Mouse (Mus musculus) midbrain, embryonic 13.5 days (tissue): ENCODE measurements around the gene Tekt1. TPM values are rescaled to one million over a fixed set of nuclear protein-coding genes. Genes with fewer than 3 reads are reported as not detected.

ENCODE experiments used
- ATAC-seq: fragments of 200-750 bp; cut with Nextera tagmentation; 2 replicates; pipeline ENCODE4 v1.8.0; 2017; ENCODE audit warnings: mild to moderate bottlenecking, moderate TSS enrichment, moderate library complexity
- H3K27ac ChIP-seq: fragments of 300-500 bp; sonication (generic); 2 replicates; pipeline ENCODE4 v1.5.1; 2015; ENCODE audit warnings: inconsistent platforms, mild to moderate bottlenecking, moderate library complexity
- H3K27me3 ChIP-seq: fragments of 300-500 bp; sonication (generic); 2 replicates; pipeline ENCODE4 v1.6.1; 2015; ENCODE audit warnings: mild to moderate bottlenecking, inconsistent platforms
- H3K36me3 ChIP-seq: fragments of 300-500 bp; sonication (generic); 2 replicates; pipeline ENCODE4 v1.6.1; 2015; ENCODE audit warnings: mild to moderate bottlenecking, inconsistent platforms
- H3K4me1 ChIP-seq: fragments of 300-500 bp; sonication (generic); replicated peaks from 2 replicates; pipeline ENCODE4 v1.6.1; 2015; ENCODE audit warnings: inconsistent platforms
- H3K4me2 ChIP-seq: fragments of 300-500 bp; sonication (generic); replicated peaks from 2 replicates; pipeline ENCODE4 v1.6.1; 2015; ENCODE audit warnings: moderate library complexity, mild to moderate bottlenecking, inconsistent platforms
- H3K4me3 ChIP-seq: fragments of 300-500 bp; sonication (generic); replicated peaks from 2 replicates; pipeline ENCODE4 v1.5.1; 2015; ENCODE audit warnings: mild to moderate bottlenecking, inconsistent platforms
- H3K9ac ChIP-seq: fragments of 300-500 bp; sonication (generic); replicated peaks from 2 replicates; pipeline ENCODE4 v1.6.1; 2015; ENCODE audit warnings: mild to moderate bottlenecking, inconsistent platforms
- H3K9me3 ChIP-seq: fragments of 300-500 bp; sonication (generic); 2 replicates; pipeline ENCODE4 v1.6.1; 2016; ENCODE audit warnings: mild to moderate bottlenecking, inconsistent platforms
- WGBS: fragments of 180-500 bp; shearing (Covaris S2); methylation state at CpG from one replicate; pipeline ENCODE4 v1.1.7; 2015; 5-methylcytosine and 5-hydroxymethylcytosine counted together
- polyA plus RNA-seq: library from polyadenylated mRNA; unstranded; fragments of >200 nt; fragmentation: Nextera tagmentation; extraction: Ambion mirVana; gene quantifications from 2 replicates; pipeline ENCODE4 v1.2.1, GENCODE M21; 2015

The Tekt1 gene
- polyA plus RNA-seq, 1 experiment from 2014 or later = 6.8 TPM

- H3K27me3 ChIP-seq = no peaks in the 10 kb centered on the region
- H3K4me1 ChIP-seq = no peaks in the 10 kb centered on the region
- no peaks in the 10 kb centered on the region for H3K9me3 ChIP-seq
- no peak overlapping the region for H3K4me3 ChIP-seq
- WGBS = 84% methylated on average over 5 of the region's 5 CpGs
- H3K27ac ChIP-seq = no peak overlapping the region
- no peaks in the 10 kb centered on the region for H3K36me3 ChIP-seq
- H3K4me2 ChIP-seq = no peak overlapping the region
- no peak overlapping the region for H3K9ac ChIP-seq
- no peak for ATAC-seq
Observed at GRCm38 (mm10) chr11:72402017-72402416, 39.8 kb upstream of the Tekt1 start.

GRCm38 (mm10) chr11:72401068-72401467 is 38.8 kb upstream of the Tekt1 start:
- Histone ChIP-seq H3K9ac (no peak overlapping the region), H3K4me1 (no peaks in the 10 kb centered on the region), H3K36me3 (no peaks in the 10 kb centered on the region), H3K4me3 (no peak overlapping the region), H3K9me3 (no peaks in the 10 kb centered on the region), H3K27me3 (no peaks in the 10 kb centered on the region), H3K4me2 (no peak overlapping the region), H3K27ac (no peak overlapping the region)
- ATAC-seq = no peak
- 87% methylated on average over 12 of the region's 12 CpGs for WGBS

DNA sequence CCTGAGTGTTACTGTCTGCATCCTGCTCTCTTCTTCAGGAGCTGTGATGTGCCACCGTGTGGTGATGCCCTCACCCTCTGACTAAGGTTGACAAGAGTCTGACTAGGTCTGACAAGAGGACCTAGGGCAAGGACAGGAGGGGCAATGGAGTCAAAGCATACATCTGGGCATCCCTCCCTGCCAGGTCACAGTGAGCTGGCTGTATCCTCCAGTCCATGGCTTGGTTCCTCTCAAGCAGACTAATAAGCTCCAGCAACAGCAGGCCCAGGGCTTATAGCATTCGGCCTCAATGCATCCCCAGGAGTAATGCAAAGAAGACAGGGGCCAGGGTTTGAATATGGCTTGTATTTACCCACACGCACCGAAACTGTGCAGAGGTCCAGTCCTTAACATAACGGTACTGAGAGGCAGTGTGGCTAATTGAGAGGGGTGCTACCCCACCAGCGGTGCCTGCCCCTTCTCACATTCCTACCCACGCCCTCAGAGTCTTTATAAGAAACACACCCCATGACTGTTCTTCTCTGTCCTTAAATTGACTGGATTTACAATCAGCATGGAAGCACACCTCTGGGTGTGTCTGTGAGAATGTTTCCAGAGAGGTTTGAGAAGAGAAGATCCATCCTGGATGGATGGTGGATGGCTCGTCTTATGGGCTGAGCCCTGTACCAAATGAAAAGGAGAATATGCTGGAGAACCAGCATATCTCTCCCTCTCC is 35.7 kb upstream of the Tekt1 start:
- Histone ChIP-seq H3K27ac (no peak overlapping the region), H3K27me3 (no peaks in the 10 kb centered on the region), H3K4me2 (no peak overlapping the region), H3K4me3 (no peak overlapping the region), H3K4me1 (0 out of 2 replicates have a peak, but pooled peaks cover 3% of the 10 kb centered on the region), H3K36me3 (no peaks in the 10 kb centered on the region), H3K9me3 (no peaks in the 10 kb centered on the region), H3K9ac (no peak overlapping the region)
- WGBS = 87% methylated on average over 8 of the region's 8 CpGs
- ATAC-seq = no peak

DNA sequence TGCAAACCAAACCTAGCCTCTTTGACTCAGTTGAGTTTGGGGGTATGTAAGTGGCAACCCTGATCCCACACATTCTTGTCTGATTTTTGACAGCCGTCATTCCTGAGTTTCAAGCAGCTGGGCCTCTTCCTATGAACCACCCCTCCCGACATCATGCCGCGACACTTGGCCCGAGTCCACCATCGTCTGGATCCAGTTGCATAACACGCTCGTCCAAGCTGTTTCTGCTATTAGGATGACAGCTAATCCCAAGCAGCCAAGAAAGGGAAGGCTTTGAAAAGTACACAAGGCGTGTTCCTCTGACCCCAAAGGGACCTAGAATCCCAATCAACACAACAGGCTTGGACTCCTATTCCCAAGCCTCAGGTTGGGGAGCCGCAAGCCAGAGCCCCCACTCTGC is 34.8 kb upstream of the Tekt1 start:
- Histone ChIP-seq H3K27me3 (no peaks in the 10 kb centered on the region), H3K27ac (no peak overlapping the region), H3K4me2 (no peak overlapping the region), H3K4me3 (no peak overlapping the region), H3K9me3 (no peaks in the 10 kb centered on the region), H3K9ac (no peak overlapping the region), H3K36me3 (no peaks in the 10 kb centered on the region), H3K4me1 (0 out of 2 replicates have a peak, but pooled peaks cover 3% of the 10 kb centered on the region)
- ATAC-seq = no peak
- 86% methylated on average over 10 of the region's 10 CpGs for WGBS

GRCm38 (mm10) chr11:72396621-72397020 is 34.4 kb upstream of the Tekt1 start:
- no peak overlapping the region for H3K4me2 ChIP-seq
- no peak overlapping the region for H3K9ac ChIP-seq
- no peak for ATAC-seq
- H3K36me3 ChIP-seq = no peaks in the 10 kb centered on the region
- 0 out of 2 replicates have a peak, but pooled peaks cover 3% of the 10 kb centered on the region for H3K4me1 ChIP-seq
- no peak overlapping the region for H3K27ac ChIP-seq
- no peak overlapping the region for H3K4me3 ChIP-seq
- no peaks in the 10 kb centered on the region for H3K9me3 ChIP-seq
- 92% methylated on average over 7 of the region's 7 CpGs for WGBS
- no peaks in the 10 kb centered on the region for H3K27me3 ChIP-seq

- no peak for ATAC-seq
- no peak overlapping the region for H3K9ac ChIP-seq
- H3K4me3 ChIP-seq = no peak overlapping the region
- H3K27ac ChIP-seq = no peak overlapping the region
- H3K4me1 ChIP-seq = 0 out of 2 replicates have a peak, but pooled peaks cover 3% of the 10 kb centered on the region
- WGBS = 91% methylated on average over 6 of the region's 6 CpGs
- H3K27me3 ChIP-seq = no peaks in the 10 kb centered on the region
- H3K4me2 ChIP-seq = no peak overlapping the region
- no peaks in the 10 kb centered on the region for H3K36me3 ChIP-seq
- H3K9me3 ChIP-seq = no peaks in the 10 kb centered on the region
Observed at GRCm38 (mm10) chr11:72395652-72396051, 33.4 kb upstream of the Tekt1 start.

- no peaks in the 10 kb centered on the region for H3K27me3 ChIP-seq
- H3K4me3 ChIP-seq = no peak overlapping the region
- H3K9me3 ChIP-seq = no peaks in the 10 kb centered on the region
- 75% methylated on average over 2 of the region's 2 CpGs for WGBS
- no peak overlapping the region for H3K27ac ChIP-seq
- no peaks in the 10 kb centered on the region for H3K36me3 ChIP-seq
- no peak for ATAC-seq
- no peak overlapping the region for H3K9ac ChIP-seq
- 0 out of 2 replicates have a peak, but pooled peaks cover 3% of the 10 kb centered on the region for H3K4me1 ChIP-seq
- H3K4me2 ChIP-seq = no peak overlapping the region
Observed at GRCm38 (mm10) chr11:72394694-72395093, 32.5 kb upstream of the Tekt1 start.

DNA sequence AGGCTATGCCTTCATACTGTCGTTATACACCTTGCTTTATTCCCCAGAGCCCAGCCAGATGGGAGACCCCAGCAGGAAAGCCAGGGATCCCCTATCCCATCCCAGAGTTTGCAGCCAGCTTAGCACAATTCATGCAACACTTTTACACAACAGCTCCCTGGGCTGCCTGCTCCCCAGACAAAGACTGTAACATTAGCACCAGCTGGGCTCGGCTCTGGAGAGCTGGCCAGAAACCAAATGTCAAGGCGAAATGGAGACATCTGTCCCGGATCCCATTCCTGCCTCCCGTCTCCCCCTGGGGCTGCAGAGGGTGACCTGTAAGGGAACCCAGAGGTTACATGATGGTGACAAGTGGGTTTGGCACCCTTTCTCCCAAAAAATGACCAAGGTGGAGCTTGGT is 31.4 kb upstream of the Tekt1 start:
- Histone ChIP-seq H3K4me3 (no peak overlapping the region), H3K27ac (no peak overlapping the region), H3K27me3 (no peaks in the 10 kb centered on the region), H3K9ac (no peak overlapping the region), H3K9me3 (no peaks in the 10 kb centered on the region), H3K4me2 (no peak overlapping the region), H3K36me3 (no peaks in the 10 kb centered on the region), H3K4me1 (0 out of 2 replicates have a peak, but pooled peaks cover 3% of the 10 kb centered on the region)
- ATAC-seq = no peak
- 62% methylated on average over 5 of the region's 5 CpGs for WGBS

GRCm38 (mm10) chr11:72393243-72393642 is 31.0 kb upstream of the Tekt1 start:
- 93% methylated on average over 3 of the region's 3 CpGs for WGBS
- H3K9me3 ChIP-seq = no peaks in the 10 kb centered on the region
- no peak overlapping the region for H3K27ac ChIP-seq
- no peak overlapping the region for H3K4me2 ChIP-seq
- H3K36me3 ChIP-seq = no peaks in the 10 kb centered on the region
- H3K4me3 ChIP-seq = no peak overlapping the region
- 0 out of 2 replicates have a peak, but pooled peaks cover 3% of the 10 kb centered on the region for H3K4me1 ChIP-seq
- no peak for ATAC-seq
- no peak overlapping the region for H3K9ac ChIP-seq
- no peaks in the 10 kb centered on the region for H3K27me3 ChIP-seq

DNA sequence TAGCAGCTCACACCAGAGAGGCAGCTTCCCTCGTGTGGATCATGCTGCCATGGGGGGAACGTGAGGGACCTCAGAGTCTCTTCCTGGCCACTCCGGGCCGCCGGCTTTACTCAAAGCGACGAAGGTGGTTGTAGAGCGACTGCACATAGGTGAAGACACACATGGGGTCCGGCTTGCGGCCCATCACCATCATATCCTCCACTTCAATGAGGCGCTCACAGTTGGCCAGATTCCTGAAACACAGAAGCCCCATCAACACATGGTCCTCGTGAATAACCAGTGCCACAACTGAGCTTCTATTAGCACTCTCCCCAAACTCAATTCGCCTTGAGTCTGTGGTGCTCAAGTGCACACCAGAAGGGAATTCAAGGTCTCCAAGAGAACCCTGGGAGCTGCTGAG is 28.9 kb upstream of the Tekt1 start:
- Histone ChIP-seq H3K36me3 (no peaks in the 10 kb centered on the region), H3K27ac (no peak overlapping the region), H3K27me3 (no peaks in the 10 kb centered on the region), H3K4me1 (0 out of 2 replicates have a peak, but pooled peaks cover 3% of the 10 kb centered on the region), H3K4me3 (no peak overlapping the region), H3K9ac (no peak overlapping the region), H3K9me3 (no peaks in the 10 kb centered on the region), H3K4me2 (no peak overlapping the region)
- 92% methylated on average over 13 of the region's 13 CpGs for WGBS
- ATAC-seq = no peak

GRCm38 (mm10) chr11:72389407-72390142 is 27.3 kb upstream of the Tekt1 start:
- no peak overlapping the region for H3K4me2 ChIP-seq
- H3K27ac ChIP-seq = no peak overlapping the region
- 84% methylated on average over 7 of the region's 7 CpGs for WGBS
- ATAC-seq = no peak
- H3K36me3 ChIP-seq = no peaks in the 10 kb centered on the region
- H3K9me3 ChIP-seq = no peaks in the 10 kb centered on the region
- H3K27me3 ChIP-seq = no peaks in the 10 kb centered on the region
- H3K4me3 ChIP-seq = no peak overlapping the region
- H3K9ac ChIP-seq = no peak overlapping the region
- 0 out of 2 replicates have a peak, but pooled peaks cover 3% of the 10 kb centered on the region for H3K4me1 ChIP-seq

- 97% methylated on average over 6 of the region's 6 CpGs for WGBS
- no peak overlapping the region for H3K4me2 ChIP-seq
- no peaks in the 10 kb centered on the region for H3K4me1 ChIP-seq
- H3K27me3 ChIP-seq = no peaks in the 10 kb centered on the region
- H3K36me3 ChIP-seq = no peaks in the 10 kb centered on the region
- no peaks in the 10 kb centered on the region for H3K9me3 ChIP-seq
- H3K9ac ChIP-seq = no peak overlapping the region
- no peak overlapping the region for H3K27ac ChIP-seq
- ATAC-seq = no peak
- no peak overlapping the region for H3K4me3 ChIP-seq
Observed at GRCm38 (mm10) chr11:72388113-72388529, 25.9 kb upstream of the Tekt1 start.
